Mouse (Mus musculus) CH12.LX (cell line): Measurements from ENCODE around the gene Smpd3. TPM values are rescaled to one million over a fixed set of nuclear protein-coding genes. Genes with fewer than 3 reads are reported as not detected.

ENCODE experiments used
- DNase-seq: peaks from one replicate; pipeline ENCODE4 v3.0.0-alpha.2; 2013; ENCODE audit errors: extremely low read depth
- H3K27ac ChIP-seq: 2 replicates; pipeline ENCODE4 v1.5.1; 2012; ENCODE audit warnings: low read depth, mild to moderate bottlenecking, control low read depth, moderate library complexity; ENCODE audit not compliant: insufficient read depth
- H3K27me3 ChIP-seq: replicated peaks from 2 replicates; pipeline ENCODE3; 2012; ENCODE audit warnings: inconsistent platforms
- H3K36me3 ChIP-seq, 2 experiments: replicated peaks in 1 of 2; 2 replicates each; pipeline versions ENCODE3 to v1.6.1; 2012; ENCODE audit warnings: inconsistent platforms in 1 of 2, low read length in 1 of 2, mild to moderate bottlenecking in 1 of 2, mixed read lengths in 1 of 2, moderate library complexity in 1 of 2; ENCODE audit not compliant: control insufficient read depth in 1 of 2, insufficient read depth in 1 of 2
- H3K4me1 ChIP-seq, 2 experiments: 2 replicates each; pipeline ENCODE4 v1.6.1; 2012; ENCODE audit warnings: inconsistent platforms in 1 of 2, moderate library complexity in 1 of 2; ENCODE audit not compliant: insufficient read depth in 2 of 2, control insufficient read depth in 1 of 2
- H3K4me2 ChIP-seq: 2 replicates; pipeline ENCODE4 v1.6.1; 2012; ENCODE audit warnings: low read depth, mild to moderate bottlenecking, control low read depth; ENCODE audit not compliant: poor library complexity, insufficient read depth, severe bottlenecking
- H3K4me3 ChIP-seq, 3 experiments: fragments of 150-350 bp in 1 of 3; sonication (generic) in 1 of 3; replicated peaks in 1 of 3; 2 replicates each; pipeline versions ENCODE3 to v1.5.1; 2011 to 2012; ENCODE audit warnings: low read depth in 2 of 3, low read length in 2 of 3, mild to moderate bottlenecking in 2 of 3, moderate library complexity in 2 of 3, control low read depth in 1 of 3, improper control_type of control experiment in 1 of 3, inconsistent platforms in 1 of 3, mixed read lengths in 1 of 3; ENCODE audit not compliant: poor library complexity in 1 of 3
- H3K79me2 ChIP-seq: replicated peaks from 2 replicates; pipeline ENCODE4 v1.6.1; 2012; ENCODE audit warnings: mild to moderate bottlenecking, moderate library complexity; ENCODE audit not compliant: control insufficient read depth, poor library complexity, insufficient read depth, severe bottlenecking; ENCODE audit errors: extremely low read depth
- H3K9ac ChIP-seq: 2 replicates; pipeline ENCODE4 v1.6.1; 2012; ENCODE audit warnings: low read depth, mild to moderate bottlenecking, control low read depth, moderate library complexity; ENCODE audit not compliant: insufficient read depth
- H3K9me3 ChIP-seq: replicated peaks from 2 replicates; pipeline ENCODE3; 2012; ENCODE audit warnings: low read length, inconsistent platforms, mixed read lengths
- BHLHE40 ChIP-seq: IDR thresholded peaks from 2 replicates; pipeline ENCODE4 v1.6.1; 2011; ENCODE audit warnings: mild to moderate bottlenecking, low read depth, low read length, improper control_type of control experiment
- CTCF ChIP-seq, 2 experiments: IDR thresholded peaks in 1 of 2; conservative IDR thresholded peaks in 1 of 2; 2 replicates each; pipeline ENCODE4 v1.5.1; 2011 to 2012; ENCODE audit warnings: low read depth in 2 of 2, low read length in 2 of 2, improper control_type of control experiment in 1 of 2, inconsistent platforms in 1 of 2, mild to moderate bottlenecking in 1 of 2, moderate library complexity in 1 of 2
- EP300 ChIP-seq: IDR thresholded peaks from 2 replicates; pipeline ENCODE4 v1.6.1; 2011; ENCODE audit warnings: low read length, improper control_type of control experiment
- ETS1 ChIP-seq: conservative IDR thresholded peaks from 2 replicates; pipeline ENCODE4 v1.6.1; 2012; ENCODE audit warnings: low read depth, mild to moderate bottlenecking, inconsistent platforms, low read length, improper control_type of control experiment, moderate library complexity
- GABPA ChIP-seq: IDR thresholded peaks from 2 replicates; pipeline ENCODE4 v1.6.1; 2012; ENCODE audit warnings: low read depth, low read length, improper control_type of control experiment, inconsistent platforms; ENCODE audit not compliant: insufficient replicate concordance
- KAT2A ChIP-seq: IDR thresholded peaks from 2 replicates; pipeline ENCODE4 v1.6.1; 2012; ENCODE audit warnings: low read length, improper control_type of control experiment, inconsistent platforms; ENCODE audit not compliant: insufficient replicate concordance
- MAFK ChIP-seq: IDR thresholded peaks from 2 replicates; pipeline ENCODE4 v1.6.1; 2011; ENCODE audit warnings: low read length, improper control_type of control experiment; ENCODE audit not compliant: insufficient replicate concordance
- MAX ChIP-seq: IDR thresholded peaks from 2 replicates; pipeline ENCODE4 v1.6.1; 2011; ENCODE audit warnings: low read length, improper control_type of control experiment
- MEF2A ChIP-seq: IDR thresholded peaks from 2 replicates; pipeline ENCODE4 v1.6.1; 2014; ENCODE audit warnings: low read depth, mild to moderate bottlenecking, inconsistent platforms, low read length, improper control_type of control experiment, borderline replicate concordance
- MXI1 ChIP-seq: IDR thresholded peaks from 2 replicates; pipeline ENCODE4 v1.6.1; 2011; ENCODE audit warnings: mild to moderate bottlenecking, low read depth, low read length, improper control_type of control experiment
- NRF1 ChIP-seq: IDR thresholded peaks from 2 replicates; pipeline ENCODE4 v1.6.1; 2014; ENCODE audit warnings: low read depth, mild to moderate bottlenecking, inconsistent platforms, low read length, improper control_type of control experiment, moderate library complexity
- POLR2A ChIP-seq: IDR thresholded peaks from 2 replicates; pipeline ENCODE4 v1.6.1; 2011; ENCODE audit warnings: low read depth, mild to moderate bottlenecking, improper control_type of control experiment, low read length
- RAD21 ChIP-seq: IDR thresholded peaks from 2 replicates; pipeline ENCODE4 v1.6.1; 2011; ENCODE audit warnings: low read depth, mild to moderate bottlenecking, low read length, improper control_type of control experiment, moderate library complexity
- RCOR1 ChIP-seq: conservative IDR thresholded peaks from 2 replicates; pipeline ENCODE4 v1.6.1; 2012; ENCODE audit warnings: low read depth, mild to moderate bottlenecking, inconsistent platforms, low read length, improper control_type of control experiment
- SMC3 ChIP-seq: IDR thresholded peaks from 2 replicates; pipeline ENCODE4 v1.6.1; 2011; ENCODE audit warnings: low read depth, low read length, improper control_type of control experiment
- TBP ChIP-seq: conservative IDR thresholded peaks from 2 replicates; pipeline ENCODE4 v1.6.1; 2011; ENCODE audit warnings: low read depth, low read length, improper control_type of control experiment
- UBTF ChIP-seq: IDR thresholded peaks from 2 replicates; pipeline ENCODE4 v1.6.1; 2012; ENCODE audit warnings: low read depth, mild to moderate bottlenecking, inconsistent platforms, low read length, improper control_type of control experiment, moderate library complexity
- ZC3H11A ChIP-seq: IDR thresholded peaks from 2 replicates; pipeline ENCODE4 v1.6.1; 2012; ENCODE audit warnings: low read depth, mild to moderate bottlenecking, inconsistent platforms, low read length, improper control_type of control experiment
- ZNF384 ChIP-seq: IDR thresholded peaks from 2 replicates; pipeline ENCODE4 v1.6.1; 2012; ENCODE audit warnings: low read depth, low read length, improper control_type of control experiment, inconsistent platforms
- dilution Hi-C: fragments of 300-500 bp; cut with MboI; formaldehyde crosslinking; loops from 2 replicates; pipeline ENCODE4 v1.14.3; 2020; ENCODE audit warnings: low sequenced_read_pairs; ENCODE audit not compliant: extremely low pct_unique_long_range_greater_than_20kb, extremely low pct_ligation_motif_present
- in situ Hi-C: fragments of 300-500 bp; cut with MboI; formaldehyde crosslinking; loops from 3 replicates; pipeline ENCODE4 v1.14.3; 2019; ENCODE audit warnings: low sequenced_read_pairs, low pct_ligation_motif_present, low pct_unique_long_range_greater_than_20kb, mixed read lengths
- polyA plus RNA-seq: library from polyadenylated mRNA; unstranded; fragments of >175 nt; gene quantifications from 2 replicates; pipeline ENCODE4 v1.2.1, GENCODE M21; 2012; ENCODE audit warnings: low read depth; ENCODE audit not compliant: insufficient read length
- total RNA-seq, 2 experiments: library from RNA; depleted of rRNA; stranded (reverse); fragments of 300-350 nt in 1 of 2; fragments of >200 nt in 1 of 2; gene quantifications; 2 replicates each; pipeline ENCODE4 v1.2.3; 2012 to 2014

Gene Smpd3
- total and polyA plus RNA-seq, 3 experiments: 0.16 to 0.25 (median 0.19) TPM

- in situ Hi-C loops: no loop called here
- dilution Hi-C loops: no loop called here
- Histone ChIP-seq H3K4me2 (no peak overlapping the region), H3K9ac (no peak overlapping the region), H3K4me3 (no peak overlapping the region), H3K27me3 (no peaks in the 10 kb centered on the region), H3K36me3 (peaks cover 8 to 64% of the 10 kb centered on the region in 2 experiments), H3K4me1 (no peaks in the 10 kb centered on the region), H3K9me3 (no peaks in the 10 kb centered on the region), H3K27ac (no peak overlapping the region), H3K79me2 (no peaks in the 10 kb centered on the region)
- no peak for DNase-seq
- no peak for TF ChIP-seq EP300
Measured at GRCm38 (mm10) chr8:106260894-106261293, 76.9 kb downstream of the Smpd3 start.

DNA sequence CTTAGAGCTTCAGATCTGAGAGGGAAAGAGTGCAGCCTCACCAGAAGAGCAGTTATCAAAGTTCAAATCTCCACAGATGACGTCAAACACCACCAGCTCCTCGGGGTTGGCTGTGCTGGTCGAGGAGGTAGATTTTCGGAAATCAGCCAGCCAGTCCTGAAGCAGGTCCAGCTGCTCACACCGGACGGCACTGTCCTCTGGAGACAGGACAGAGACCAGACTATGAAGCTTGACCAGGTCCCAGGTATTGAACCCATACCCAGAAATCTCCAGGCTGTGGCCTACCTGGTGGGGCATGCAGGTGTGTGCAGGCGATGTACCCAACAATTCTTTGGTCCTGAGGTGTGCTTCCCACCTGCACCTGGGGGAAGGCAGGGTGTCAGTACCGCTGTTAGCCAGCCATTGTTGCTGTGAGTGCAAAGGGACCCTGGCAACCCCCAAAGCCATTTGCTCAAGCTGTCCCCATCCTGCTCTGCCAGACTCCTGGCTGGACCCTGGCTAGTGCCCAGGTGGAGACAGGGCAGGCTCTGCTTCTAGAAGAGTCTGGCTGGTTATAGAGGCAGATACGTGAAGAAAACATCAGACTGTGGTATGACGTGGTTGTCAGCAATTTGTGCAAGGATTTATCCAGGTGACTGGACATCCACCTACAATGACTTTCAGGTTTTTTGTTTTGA lies 78.1 kb downstream of the Smpd3 start:
- Histone ChIP-seq H3K9me3 (no peaks in the 10 kb centered on the region), H3K79me2 (no peaks in the 10 kb centered on the region), H3K4me1 (no peaks in the 10 kb centered on the region), H3K27ac (no peak overlapping the region), H3K27me3 (no peaks in the 10 kb centered on the region), H3K9ac (no peak overlapping the region), H3K4me3 (no peak overlapping the region), H3K36me3 (peaks cover 8 to 76% of the 10 kb centered on the region in 2 experiments), H3K4me2 (no peak overlapping the region)
- TF ChIP-seq POLR2A (no peak), TBP (no peak), KAT2A (no peak), EP300 (no peak), NRF1 (no peak), ZC3H11A (no peak), MAFK (no peak), MXI1 (no peak), ZNF384 (no peak), UBTF (no peak), MAX (no peak), ETS1 (no peak), SMC3 (no peak), BHLHE40 (no peak)
- DNase-seq: no peak
- dilution Hi-C loops: no loop called here
- in situ Hi-C loops: no loop called here

DNA sequence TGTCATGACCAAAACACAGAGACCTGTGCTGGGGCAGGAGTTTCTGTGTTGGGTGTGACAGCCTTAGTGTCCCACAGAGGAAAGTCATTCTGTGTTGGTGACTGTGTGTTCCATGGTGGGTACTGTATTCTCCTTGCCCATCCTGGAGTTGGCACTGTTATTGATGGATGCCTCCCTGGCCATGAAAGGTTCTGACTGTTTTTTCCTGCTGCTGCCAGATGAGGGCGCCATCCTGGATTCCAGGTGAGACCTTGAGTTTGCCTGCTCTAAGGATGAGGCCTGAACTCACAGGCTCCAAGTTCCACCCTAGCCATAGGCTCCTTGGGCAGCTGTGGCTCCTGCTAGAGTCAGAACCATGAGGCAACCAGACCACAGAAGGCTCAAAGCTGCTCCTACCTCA lies 79.6 kb downstream of the Smpd3 start:
- dilution Hi-C loops (no loop called here), in situ Hi-C loops (no loop called here)
- H3K27ac ChIP-seq: no peak overlapping the region
- H3K36me3 ChIP-seq: peaks cover 18 to 89% of the 10 kb centered on the region in 2 experiments
- TF ChIP-seq SMC3 (peak; percentile 40), TBP (no peak), GABPA (no peak), CTCF (conservative IDR thresholded peaks at IDR 0.05 in 1 of 2, IDR thresholded peaks at IDR 0.05 in 1 of 2; ENCODE audit: low read depth in 2 of 2, low read length in 2 of 2) (peak; percentile 33 to 48; a peak in 3 of 4 replicates), UBTF (no peak), RAD21 (peak; percentile 19), KAT2A (no peak), MEF2A (no peak), MXI1 (no peak), RCOR1 (no peak)
- H3K4me2 ChIP-seq: no peak overlapping the region
- no peaks in the 10 kb centered on the region for H3K9me3 ChIP-seq
- peak; percentile 13 for DNase-seq
- no peaks in the 10 kb centered on the region for H3K4me1 ChIP-seq
- no peak overlapping the region for H3K9ac ChIP-seq
- no peak overlapping the region for H3K4me3 ChIP-seq
- no peaks in the 10 kb centered on the region for H3K27me3 ChIP-seq
- no peaks in the 10 kb centered on the region for H3K79me2 ChIP-seq
